Mouse (Mus musculus) B cell, adult 2 months (primary cell): Measurements from ENCODE around the gene Slc7a1.
A peak's percentile ranks its signal among the peaks of the same experiment; 100 is the strongest.

Experiments used
- DNase-seq, 2 experiments: peaks; one replicate each; pipeline ENCODE4 v3.0.0; 2022

Gene Slc7a1

DNA sequence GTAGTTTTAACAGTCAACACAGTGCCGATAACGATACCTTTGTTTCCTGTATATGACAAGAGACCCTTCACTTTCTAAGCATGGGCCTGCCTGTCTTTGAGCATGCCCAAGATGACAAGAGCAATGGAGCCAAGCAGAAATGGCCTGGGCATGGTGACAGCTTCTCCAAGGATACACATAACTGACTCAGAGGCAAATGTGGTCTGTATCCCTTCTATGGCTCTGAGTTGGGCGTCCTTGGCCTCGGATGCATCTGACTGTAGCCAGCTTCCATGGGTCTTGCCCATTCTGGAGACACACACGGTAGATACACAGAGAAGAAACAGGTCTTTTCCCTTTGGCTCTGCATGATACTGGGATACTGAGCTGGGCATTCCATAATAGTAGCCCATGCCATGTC is 84.8 kb downstream of the Slc7a1 start:
- no peak for DNase-seq

DNA sequence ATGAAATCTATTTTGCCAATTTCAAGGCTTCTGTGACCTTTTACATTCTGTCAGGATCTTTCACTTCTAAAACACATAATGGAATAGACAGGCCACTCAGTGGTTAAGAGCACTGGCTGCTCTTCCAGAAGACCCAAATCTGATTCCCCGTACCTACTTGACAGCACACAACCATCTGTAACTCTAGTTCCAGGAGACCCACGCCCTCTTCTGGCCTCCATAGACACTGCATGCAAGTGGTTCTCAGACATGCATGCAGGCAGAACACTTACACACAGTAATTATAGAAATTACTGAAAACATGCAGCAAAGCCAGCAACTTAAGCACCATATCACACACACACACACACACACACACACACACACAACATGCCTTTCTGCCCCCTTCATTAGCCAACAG is 87.3 kb downstream of the Slc7a1 start:
- DNase-seq = no peak

DNA sequence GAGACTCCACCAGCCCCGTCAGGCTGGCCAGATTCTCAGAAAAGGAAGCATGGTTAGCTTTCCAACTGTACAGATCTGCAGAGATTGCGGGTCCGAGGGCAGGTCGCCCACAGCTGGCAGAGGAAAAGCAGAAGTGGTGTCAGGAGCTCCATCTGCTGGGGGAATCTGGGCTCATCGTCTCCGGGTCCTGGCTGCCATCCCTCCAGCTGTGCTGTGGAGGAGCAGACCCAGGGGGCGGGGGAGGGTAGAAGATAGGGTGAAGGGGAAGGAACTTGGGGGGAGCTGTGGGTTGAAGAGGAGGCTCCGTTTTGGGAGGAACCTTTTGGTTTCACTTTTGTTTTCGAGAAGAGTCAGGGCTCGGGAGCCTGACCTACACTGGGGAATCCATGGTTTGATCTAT is 88.9 kb downstream of the Slc7a1 start:
- peak; percentile 44 to 51 for DNase-seq

DNA sequence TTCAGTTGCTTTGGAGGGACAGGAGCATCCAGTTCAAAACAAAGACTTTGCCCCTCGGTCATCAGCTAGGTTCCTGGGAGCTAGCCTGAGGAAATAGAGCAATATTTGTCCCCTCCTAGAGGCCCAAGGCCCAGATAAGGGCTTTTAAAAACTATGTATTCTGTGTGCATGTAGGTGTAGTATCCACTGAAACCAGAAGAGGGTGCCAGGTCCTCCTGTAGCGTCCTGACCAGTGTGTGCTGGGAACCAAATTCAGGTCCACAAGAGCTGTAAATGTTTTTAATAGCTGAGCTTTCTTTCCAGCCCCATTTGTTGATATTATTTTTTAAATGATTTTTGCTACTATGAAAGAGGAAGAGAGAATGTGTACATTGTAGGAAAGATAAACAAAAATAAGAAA is 95.6 kb downstream of the Slc7a1 start:
- DNase-seq = no peak

DNA sequence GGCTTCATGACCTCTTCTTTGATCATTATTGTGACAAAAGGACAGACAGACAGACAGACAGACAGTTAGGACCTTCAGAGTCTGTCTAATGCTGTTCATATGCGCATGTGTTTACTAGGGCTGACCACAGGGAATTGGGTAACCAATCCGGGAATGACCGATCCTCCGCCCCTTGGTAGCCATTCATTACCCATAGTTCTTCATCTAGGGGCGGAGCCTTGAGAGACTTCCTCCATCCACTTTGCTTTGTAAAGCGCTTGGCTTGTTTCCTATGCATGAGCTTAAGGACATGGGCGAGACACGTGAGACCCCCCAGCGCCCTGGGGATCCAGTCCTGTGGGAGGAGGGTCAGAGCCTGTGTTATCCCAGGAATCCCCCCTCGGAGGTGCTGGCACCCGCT is 96.7 kb downstream of the Slc7a1 start:
- no peak for DNase-seq

DNA sequence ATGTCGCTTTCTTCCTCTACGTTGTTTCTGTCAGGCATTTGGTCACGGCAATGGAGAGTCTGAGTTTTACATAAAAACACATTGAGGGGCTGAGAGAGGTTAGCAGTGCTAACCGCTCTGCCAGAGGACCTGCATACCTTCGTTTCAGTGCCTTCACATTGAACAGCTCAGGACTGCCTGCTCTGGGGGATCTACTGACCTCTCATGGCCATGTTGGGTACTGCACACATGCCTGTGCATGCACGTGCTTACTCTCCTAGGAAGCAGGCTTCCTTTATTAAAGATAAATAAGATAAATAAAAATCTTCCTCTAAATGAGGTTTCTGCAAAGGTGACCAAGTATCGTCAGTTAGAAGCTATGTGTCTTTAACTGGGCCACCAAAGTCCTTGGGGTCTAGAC is 106.4 kb downstream of the Slc7a1 start:
- peak; percentile 23 to 45 for DNase-seq

DNA sequence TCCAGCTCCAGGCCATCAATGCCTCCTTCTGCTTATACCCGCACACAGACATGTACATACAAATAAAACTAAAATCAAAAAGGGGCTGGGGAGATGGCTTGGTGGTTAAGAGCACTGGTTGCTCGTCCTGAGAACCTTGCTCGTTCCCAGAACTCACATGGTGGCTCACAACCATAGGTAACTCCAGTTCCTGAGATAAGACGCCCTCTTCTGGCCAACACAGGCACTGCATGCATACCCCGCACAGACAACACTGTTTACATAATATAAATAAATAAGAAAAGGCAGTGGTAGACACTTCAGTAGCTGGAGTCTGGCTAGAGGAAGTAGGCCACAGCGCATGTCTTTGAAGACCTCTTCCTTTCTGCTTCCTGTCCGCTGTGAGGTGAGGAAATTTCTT is 106.8 kb downstream of the Slc7a1 start:
- no peak for DNase-seq

DNA sequence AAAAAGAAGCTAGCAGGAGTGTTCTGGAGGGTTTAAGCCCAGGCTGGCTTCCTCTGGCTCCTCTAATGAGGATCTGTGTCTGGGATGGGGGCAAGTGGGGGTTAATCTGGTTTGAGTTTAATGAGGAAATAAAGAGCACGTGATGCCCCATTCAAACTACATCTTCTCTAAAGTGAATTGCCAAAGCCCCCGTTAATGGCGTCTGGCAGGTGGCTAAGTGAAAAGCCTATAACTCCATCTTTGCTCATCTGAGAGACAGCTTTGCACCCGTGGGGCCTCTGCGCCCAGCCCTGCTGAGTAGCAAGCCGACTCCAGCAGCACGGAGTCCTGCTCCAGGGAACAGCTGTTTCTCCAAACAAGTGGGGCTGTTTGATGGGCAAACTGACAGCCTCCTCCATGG is 109.8 kb downstream of the Slc7a1 start:
- DNase-seq = no peak

DNA sequence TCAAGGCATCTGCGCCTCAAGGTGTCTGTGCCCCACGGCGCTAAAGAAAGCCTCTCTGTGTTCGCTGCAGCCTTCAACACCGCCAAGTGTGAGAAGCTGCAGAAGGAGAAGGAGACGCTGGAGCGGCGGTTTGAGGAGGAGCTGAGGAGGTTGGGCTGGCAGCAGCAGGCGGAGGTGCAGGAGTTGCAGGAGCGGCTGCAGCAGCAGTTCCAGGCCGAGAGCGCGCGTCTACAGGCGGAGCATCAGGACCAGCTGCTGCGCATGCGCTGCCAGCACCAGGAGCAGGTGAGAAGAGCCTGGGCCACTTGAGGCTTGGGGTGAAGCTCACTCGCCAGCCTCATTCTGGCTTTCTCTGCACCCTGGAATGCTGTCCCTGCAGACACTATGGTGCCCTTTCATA is 110.9 kb downstream of the Slc7a1 start:
- DNase-seq = no peak

DNA sequence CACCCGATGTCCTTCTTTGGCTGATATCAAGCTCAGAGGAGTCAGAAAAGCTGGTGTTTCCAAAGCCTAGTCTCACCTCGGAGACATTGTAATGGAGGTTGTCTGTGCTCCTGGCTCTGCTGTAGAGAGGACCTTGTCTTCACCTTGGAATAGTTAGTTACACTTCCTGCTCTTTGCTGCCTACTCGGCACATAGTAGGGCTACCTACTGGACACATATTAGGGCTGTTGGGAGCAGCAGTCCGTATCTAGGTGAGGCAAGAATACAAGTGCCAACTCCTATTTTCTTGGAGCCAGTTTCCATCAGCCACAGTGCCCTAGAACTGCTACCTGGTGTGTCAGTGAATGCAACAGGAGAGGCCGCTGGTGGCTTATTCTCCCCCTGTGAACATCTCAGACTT is 112.2 kb downstream of the Slc7a1 start:
- DNase-seq = no peak

DNA sequence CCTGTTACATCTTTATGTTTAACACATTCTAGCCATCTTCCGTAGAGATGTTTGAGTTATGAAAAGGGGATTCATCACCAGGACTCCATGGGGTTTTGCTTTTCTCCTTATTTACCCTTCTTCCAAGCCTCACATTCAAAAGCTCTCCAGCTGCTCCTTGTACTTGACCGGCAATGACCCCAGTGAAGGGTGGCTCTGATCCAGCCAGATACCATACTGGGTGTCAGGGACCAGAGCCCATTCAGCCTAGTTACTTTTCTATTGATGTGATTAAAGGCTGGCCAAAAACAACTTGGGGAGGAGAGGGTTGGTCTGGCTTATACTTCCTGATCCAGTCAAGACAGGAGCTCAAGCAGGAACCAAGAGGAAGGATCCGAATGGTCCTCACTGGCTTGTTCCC is 116.1 kb downstream of the Slc7a1 start:
- DNase-seq = no peak

DNA sequence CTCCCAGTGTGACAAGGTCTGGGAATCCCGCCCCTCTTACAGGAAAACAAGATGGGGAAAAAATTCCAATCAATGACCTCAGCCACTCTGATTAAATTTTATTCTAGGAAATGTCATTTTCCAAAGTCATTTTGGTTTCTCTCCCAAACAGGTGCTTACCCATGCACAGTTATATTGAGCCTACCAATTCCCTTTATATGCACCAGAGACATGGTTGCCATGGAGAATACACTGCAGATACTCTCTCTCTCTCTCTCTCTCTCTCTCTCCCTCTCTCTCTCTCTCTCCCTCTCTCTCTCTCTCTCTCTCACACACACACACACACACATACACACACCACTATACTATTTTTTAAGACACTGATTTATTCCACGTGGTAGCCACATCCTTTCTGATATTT is 116.5 kb downstream of the Slc7a1 start:
- DNase-seq = no peak

DNA sequence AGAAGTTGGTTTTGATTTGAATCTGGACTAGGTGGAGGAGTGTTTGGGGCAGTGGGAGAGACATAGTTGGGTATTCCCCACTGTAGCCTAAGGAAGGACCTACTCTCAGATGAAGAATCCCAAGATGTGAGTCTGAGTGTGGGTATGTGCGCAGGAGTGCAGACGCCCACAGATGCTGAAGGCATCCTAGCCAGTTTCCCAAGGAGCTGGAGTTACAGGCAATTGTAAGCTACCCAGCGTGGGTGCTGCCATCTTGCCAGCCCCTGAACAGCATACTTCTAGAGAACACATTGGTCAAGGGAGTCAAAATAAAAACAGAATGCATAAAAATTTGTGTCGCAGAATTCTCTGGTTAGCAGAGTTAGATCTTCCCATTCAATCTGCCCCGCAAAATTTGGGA is 117.1 kb downstream of the Slc7a1 start:
- DNase-seq = no peak

DNA sequence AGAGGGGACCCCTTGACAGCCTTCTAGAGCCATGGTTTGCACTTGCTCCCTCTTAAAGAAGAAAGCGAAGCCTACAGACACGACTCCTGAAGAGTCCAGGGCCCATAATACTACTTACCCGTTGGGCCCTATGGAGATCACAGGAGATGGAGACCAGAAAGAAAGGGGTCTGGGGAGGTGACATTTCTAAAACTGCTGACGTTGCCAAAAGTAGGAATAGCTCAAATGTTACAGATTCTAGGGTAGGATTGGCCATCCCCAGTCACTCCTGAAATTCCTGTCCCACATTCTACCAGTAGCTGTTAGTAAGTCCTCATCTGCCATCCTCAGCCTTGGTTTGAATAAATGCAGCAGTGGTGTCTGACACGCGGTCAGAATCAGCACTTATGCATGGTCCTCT is 117.6 kb downstream of the Slc7a1 start:
- no peak for DNase-seq

DNA sequence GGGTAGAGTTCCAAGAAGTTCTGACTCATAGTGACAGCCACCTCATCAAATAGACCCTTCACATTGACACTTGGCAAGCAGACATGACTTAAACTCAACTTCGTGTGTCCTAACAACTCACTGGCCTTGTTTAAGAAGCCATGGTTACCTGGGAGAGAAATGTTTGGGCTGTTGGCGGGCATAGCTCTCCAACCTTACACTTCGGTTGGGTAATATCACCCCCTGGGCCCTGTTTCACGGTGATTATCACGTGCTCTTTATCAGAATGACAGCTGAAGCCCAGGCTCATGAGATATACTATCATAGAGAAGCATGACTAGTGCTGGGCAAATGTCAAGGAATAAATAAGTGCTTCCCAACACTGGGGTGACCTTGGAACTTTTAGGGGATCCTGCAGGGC is 119.4 kb downstream of the Slc7a1 start:
- no peak for DNase-seq

DNA sequence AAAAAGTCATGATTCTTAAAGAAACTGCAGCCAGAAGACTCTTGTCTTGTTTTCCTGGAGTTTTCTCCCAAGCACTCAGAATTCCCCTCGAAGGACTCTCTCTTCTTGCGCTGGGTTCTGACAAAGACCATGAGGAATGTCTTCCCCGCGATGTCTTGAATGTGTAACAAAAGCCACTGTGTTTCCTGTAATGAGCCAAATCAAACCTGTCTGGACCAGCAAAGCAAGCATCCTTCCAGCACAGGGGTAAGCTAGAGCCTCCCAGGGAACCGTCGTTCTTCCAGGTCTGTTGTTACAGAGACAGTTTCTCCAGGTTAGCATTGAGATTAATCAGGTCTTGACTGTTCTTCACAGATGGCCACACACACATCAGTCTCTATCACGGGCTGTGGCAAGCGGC is 121.5 kb downstream of the Slc7a1 start:
- no peak for DNase-seq
